Mouse (Mus musculus) lung, adult 2 months (tissue): ENCODE data around the gene Smim6.

ENCODE experiments used
- CTCF ChIP-seq: fragments of 200-500 bp; IDR thresholded peaks from 2 replicates; pipeline ENCODE4 v1.5.1; 2011; ENCODE audit warnings: mild to moderate bottlenecking, low read length, control low read depth; ENCODE audit not compliant: insufficient read depth
- POLR2A ChIP-seq: fragments of 200-500 bp; IDR thresholded peaks from 2 replicates; pipeline ENCODE4 v1.6.1; 2011; ENCODE audit warnings: low read depth, mild to moderate bottlenecking, control low read depth, low read length, borderline replicate concordance; ENCODE audit errors: extremely low read depth

DNA sequence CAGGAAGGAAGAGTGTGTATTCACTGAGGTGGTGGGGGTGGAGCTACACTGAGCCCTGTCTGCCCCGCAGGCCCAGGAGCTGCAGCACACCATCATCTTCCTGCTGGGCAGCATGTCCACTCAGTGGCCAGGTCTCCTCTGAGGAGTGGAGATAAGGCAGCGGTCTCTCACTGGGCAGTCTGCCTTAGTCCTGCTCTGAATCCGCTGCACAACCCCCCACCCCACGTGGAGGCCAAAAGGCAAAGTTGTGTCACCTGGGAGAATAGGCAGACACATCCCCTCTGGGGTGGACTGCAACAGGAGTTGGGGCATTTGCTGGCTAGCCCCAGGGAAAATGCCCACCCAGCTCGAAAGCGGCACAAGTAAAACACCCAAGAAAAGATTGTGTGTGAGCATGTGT, 19.6 kb upstream of the Smim6 start:
- no peak for TF ChIP-seq CTCF
- no peak for TF ChIP-seq POLR2A
